Mouse (Mus musculus) testis, adult 2 months (tissue): ENCODE results near the gene Nkx2-1.

Experiments used
- CTCF ChIP-seq: fragments of 200-500 bp; IDR thresholded peaks from 2 replicates; pipeline ENCODE4 v1.5.1; 2012; ENCODE audit warnings: low read depth, mild to moderate bottlenecking, inconsistent platforms, low read length, moderate library complexity; ENCODE audit not compliant: control insufficient read depth, insufficient read depth, insufficient replicate concordance
- POLR2A ChIP-seq: fragments of 200-500 bp; IDR thresholded peaks from 2 replicates; pipeline ENCODE4 v1.6.1; 2012; ENCODE audit warnings: low read depth, mild to moderate bottlenecking, inconsistent platforms, low read length, moderate library complexity; ENCODE audit not compliant: control insufficient read depth

- no peak for TF ChIP-seq CTCF
- TF ChIP-seq POLR2A, result no peak
Measured at GRCm38 (mm10) chr12:56514831-56515230, 21.9 kb downstream of the Nkx2-1 start.
